Mouse (Mus musculus): ENCODE measurements at regions not wholly inside any gene's neighbourhood (a gene's known extent, or its start where the extent isn't known, plus 50 kb on each side); places are given as distances from the start of the nearest gene placed in this dataset.

- no peak for ATAC-seq
- H3K9me3 ChIP-seq (replicated peaks; ENCODE audit: control insufficient read depth, low read length, poor library complexity, severe bottlenecking) = no peaks in the 10 kb centered on the region
- no peak overlapping the region for H3K4me2 ChIP-seq (ENCODE audit: low read length)
- H3K4me1 ChIP-seq (ENCODE audit: control insufficient read depth, insufficient read depth, low read length) = peaks cover 5% of the 10 kb centered on the region
- WGBS = 75% methylated on average over 6 of the region's 6 CpGs
- H3K36me3 ChIP-seq (ENCODE audit: control insufficient read depth, insufficient read depth, low read length) = no peaks in the 10 kb centered on the region
- H3K27me3 ChIP-seq (ENCODE audit: control insufficient read depth, insufficient read depth, low read depth, low read length) = no peaks in the 10 kb centered on the region
- H3K27ac ChIP-seq (ENCODE audit: low read length) = no peak overlapping the region
- H3K9ac ChIP-seq (ENCODE audit: low read depth, low read length) = no peak overlapping the region
- no peak overlapping the region for H3K4me3 ChIP-seq (ENCODE audit: low read depth, low read length)
These were observed 402.2 kb upstream of the Mmadhc start for GRCm38 (mm10) chr2:50698841-50699240.

GRCm38 (mm10) chr2:50696575-50696974 lies 400.0 kb upstream of the Mmadhc start:
- H3K4me1 ChIP-seq (ENCODE audit: control insufficient read depth, insufficient read depth, low read length) = peaks cover 9% of the 10 kb centered on the region; the same call in 1 of the 2 replicates
- no peak overlapping the region for H3K9ac ChIP-seq (ENCODE audit: low read depth, low read length)
- no peak overlapping the region for H3K4me3 ChIP-seq (ENCODE audit: low read depth, low read length)
- no peak for ATAC-seq
- H3K27me3 ChIP-seq (ENCODE audit: control insufficient read depth, insufficient read depth, low read depth, low read length) = no peaks in the 10 kb centered on the region
- no peak overlapping the region for H3K27ac ChIP-seq (ENCODE audit: low read length)
- H3K36me3 ChIP-seq (ENCODE audit: control insufficient read depth, insufficient read depth, low read length) = no peaks in the 10 kb centered on the region
- H3K4me2 ChIP-seq (ENCODE audit: low read length) = no peak overlapping the region
- no peaks in the 10 kb centered on the region for H3K9me3 ChIP-seq (replicated peaks; ENCODE audit: control insufficient read depth, low read length, poor library complexity, severe bottlenecking)

GRCm38 (mm10) chr2:50694849-50695248 lies 398.2 kb upstream of the Mmadhc start:
- 32% methylated on average over 2 of the region's 2 CpGs for WGBS
- no peaks in the 10 kb centered on the region for H3K27me3 ChIP-seq (ENCODE audit: control insufficient read depth, insufficient read depth, low read depth, low read length)
- no peak overlapping the region for H3K4me2 ChIP-seq (ENCODE audit: low read length)
- H3K27ac ChIP-seq (ENCODE audit: low read length) = no peak overlapping the region
- H3K4me1 ChIP-seq (ENCODE audit: control insufficient read depth, insufficient read depth, low read length) = peaks cover 9% of the 10 kb centered on the region; the same call in 1 of the 2 replicates
- no peak overlapping the region for H3K9ac ChIP-seq (ENCODE audit: low read depth, low read length)
- H3K9me3 ChIP-seq (replicated peaks; ENCODE audit: control insufficient read depth, low read length, poor library complexity, severe bottlenecking) = no peaks in the 10 kb centered on the region
- peak; percentile 54; the same call in 1 of the 2 replicates for ATAC-seq
- no peak overlapping the region for H3K4me3 ChIP-seq (ENCODE audit: low read depth, low read length)
- H3K36me3 ChIP-seq (ENCODE audit: control insufficient read depth, insufficient read depth, low read length) = no peaks in the 10 kb centered on the region

- no peaks in the 10 kb centered on the region for H3K27me3 ChIP-seq (ENCODE audit: control insufficient read depth, insufficient read depth, low read depth, low read length)
These were observed 397.3 kb upstream of the Mmadhc start for GRCm38 (mm10) chr2:50693784-50694350.

GRCm38 (mm10) chr2:50690120-50691103 lies 393.8 kb upstream of the Mmadhc start:
- no peak for ATAC-seq

More at GRCm38 (mm10) chr2:50693784-50694350, 397.3 kb upstream of the Mmadhc start:
- WGBS = 25% methylated on average over 7 of the region's 7 CpGs
- Histone ChIP-seq H3K4me3 (ENCODE audit: low read depth, low read length) (no peak overlapping the region), H3K27ac (ENCODE audit: low read length) (no peak overlapping the region; the same call in 1 of the 2 replicates), H3K36me3 (ENCODE audit: control insufficient read depth, insufficient read depth, low read length) (no peaks in the 10 kb centered on the region), H3K9me3 (replicated peaks; ENCODE audit: control insufficient read depth, low read length, poor library complexity, severe bottlenecking) (no peaks in the 10 kb centered on the region), H3K4me2 (ENCODE audit: low read length) (no peak overlapping the region), H3K4me1 (ENCODE audit: control insufficient read depth, insufficient read depth, low read length) (peaks cover 9% of the 10 kb centered on the region; the same call in 1 of the 2 replicates), H3K9ac (ENCODE audit: low read depth, low read length) (no peak overlapping the region)
- ATAC-seq = peak; percentile 48

GRCm38 (mm10) chr2:50687672-50688151 lies 391.1 kb upstream of the Mmadhc start:
- Histone ChIP-seq H3K9ac (ENCODE audit: low read depth, low read length) (no peak overlapping the region), H3K36me3 (ENCODE audit: control insufficient read depth, insufficient read depth, low read length) (no peaks in the 10 kb centered on the region), H3K4me2 (ENCODE audit: low read length) (no peak overlapping the region), H3K27me3 (ENCODE audit: control insufficient read depth, insufficient read depth, low read depth, low read length) (no peaks in the 10 kb centered on the region), H3K4me1 (ENCODE audit: control insufficient read depth, insufficient read depth, low read length) (no peaks in the 10 kb centered on the region), H3K4me3 (ENCODE audit: low read depth, low read length) (no peak overlapping the region), H3K9me3 (replicated peaks; ENCODE audit: control insufficient read depth, low read length, poor library complexity, severe bottlenecking) (no peaks in the 10 kb centered on the region), H3K27ac (ENCODE audit: low read length) (no peak overlapping the region)
- 91% methylated on average over 10 of the region's 10 CpGs for WGBS
- ATAC-seq = no peak

More at GRCm38 (mm10) chr2:50690120-50691103, 393.8 kb upstream of the Mmadhc start:
- no peaks in the 10 kb centered on the region for H3K27me3 ChIP-seq (ENCODE audit: control insufficient read depth, insufficient read depth, low read depth, low read length)
- no peak overlapping the region for H3K27ac ChIP-seq (ENCODE audit: low read length)
- peaks cover 9% of the 10 kb centered on the region; the same call in 1 of the 2 replicates for H3K4me1 ChIP-seq (ENCODE audit: control insufficient read depth, insufficient read depth, low read length)
- no peaks in the 10 kb centered on the region for H3K9me3 ChIP-seq (replicated peaks; ENCODE audit: control insufficient read depth, low read length, poor library complexity, severe bottlenecking)
- H3K36me3 ChIP-seq (ENCODE audit: control insufficient read depth, insufficient read depth, low read length) = no peaks in the 10 kb centered on the region
- H3K4me3 ChIP-seq (ENCODE audit: low read depth, low read length) = no peak overlapping the region
- no peak overlapping the region for H3K9ac ChIP-seq (ENCODE audit: low read depth, low read length)
- 90% methylated on average over 11 of the region's 11 CpGs for WGBS
- no peak overlapping the region for H3K4me2 ChIP-seq (ENCODE audit: low read length)

- no peaks in the 10 kb centered on the region for H3K36me3 ChIP-seq (ENCODE audit: control insufficient read depth, insufficient read depth, low read length)
- no peak overlapping the region for H3K9ac ChIP-seq (ENCODE audit: low read depth, low read length)
- H3K27ac ChIP-seq (ENCODE audit: low read length) = no peak overlapping the region
- H3K27me3 ChIP-seq (ENCODE audit: control insufficient read depth, insufficient read depth, low read depth, low read length) = no peaks in the 10 kb centered on the region
- H3K4me3 ChIP-seq (ENCODE audit: low read depth, low read length) = no peak overlapping the region
- H3K4me2 ChIP-seq (ENCODE audit: low read length) = no peak overlapping the region
- 70% methylated on average over 5 of the region's 5 CpGs for WGBS
- H3K4me1 ChIP-seq (ENCODE audit: control insufficient read depth, insufficient read depth, low read length) = no peaks in the 10 kb centered on the region
- no peaks in the 10 kb centered on the region for H3K9me3 ChIP-seq (replicated peaks; ENCODE audit: control insufficient read depth, low read length, poor library complexity, severe bottlenecking)
- ATAC-seq = no peak
These were observed 390.6 kb upstream of the Mmadhc start for GRCm38 (mm10) chr2:50687222-50687621.

GRCm38 (mm10) chr2:50677456-50677855 lies 380.9 kb upstream of the Mmadhc start:
- no peak overlapping the region for H3K9ac ChIP-seq (ENCODE audit: low read depth, low read length)
- H3K27ac ChIP-seq (ENCODE audit: low read length) = no peak overlapping the region
- no peaks in the 10 kb centered on the region for H3K27me3 ChIP-seq (ENCODE audit: control insufficient read depth, insufficient read depth, low read depth, low read length)
- no peak for ATAC-seq
- no peaks in the 10 kb centered on the region for H3K4me1 ChIP-seq (ENCODE audit: control insufficient read depth, insufficient read depth, low read length)
- H3K4me3 ChIP-seq (ENCODE audit: low read depth, low read length) = no peak overlapping the region
- no peaks in the 10 kb centered on the region for H3K36me3 ChIP-seq (ENCODE audit: control insufficient read depth, insufficient read depth, low read length)
- H3K4me2 ChIP-seq (ENCODE audit: low read length) = no peak overlapping the region
- 89% methylated on average over 1 of the region's 1 CpGs for WGBS
- no peaks in the 10 kb centered on the region for H3K9me3 ChIP-seq (replicated peaks; ENCODE audit: control insufficient read depth, low read length, poor library complexity, severe bottlenecking)
